Mouse (Mus musculus) limb, embryonic 11.5 days (tissue): ENCODE measurements around the gene Atp11b. TPM values are rescaled to one million over a fixed set of nuclear protein-coding genes. Genes with fewer than 3 reads are reported as not detected.

Experiments
- ATAC-seq: fragments of 200-750 bp; cut with Nextera tagmentation; 2 replicates; pipeline ENCODE4 v1.8.0; 2017; ENCODE audit warnings: low read depth; ENCODE audit not compliant: insufficient number of reproducible peaks, low FRiP score, low TSS enrichment
- DNase-seq: peaks from one replicate; pipeline ENCODE4 v3.0.0-alpha.2; 2015; ENCODE audit warnings: low spot score
- H3K27ac ChIP-seq: fragments of 300-500 bp; sonication (generic); replicated peaks from 2 replicates; pipeline ENCODE4 v1.5.1; 2014; ENCODE audit warnings: low read depth, mild to moderate bottlenecking, low read length
- H3K27me3 ChIP-seq: fragments of 300-500 bp; sonication (generic); 2 replicates; pipeline ENCODE4 v1.6.1; 2014; ENCODE audit warnings: mild to moderate bottlenecking, low read length, mixed read lengths; ENCODE audit not compliant: control insufficient read depth, insufficient read depth
- H3K36me3 ChIP-seq: fragments of 300-500 bp; sonication (generic); 2 replicates; pipeline ENCODE4 v1.6.1; 2014; ENCODE audit warnings: mild to moderate bottlenecking, low read length, moderate library complexity, mixed read lengths; ENCODE audit not compliant: control insufficient read depth, insufficient read depth
- H3K4me1 ChIP-seq: fragments of 300-500 bp; sonication (generic); 2 replicates; pipeline ENCODE4 v1.6.1; 2014; ENCODE audit warnings: low read length, mixed read lengths; ENCODE audit not compliant: control insufficient read depth, insufficient read depth
- H3K4me2 ChIP-seq: fragments of 300-500 bp; sonication (generic); 2 replicates; pipeline ENCODE4 v1.6.1; 2014; ENCODE audit warnings: low read depth, mild to moderate bottlenecking, moderate library complexity; ENCODE audit not compliant: severe bottlenecking
- H3K4me3 ChIP-seq: fragments of 300-500 bp; sonication (generic); 2 replicates; pipeline ENCODE4 v1.5.1; 2014; ENCODE audit warnings: low read depth, low read length
- H3K9ac ChIP-seq: fragments of 300-500 bp; sonication (generic); 2 replicates; pipeline ENCODE4 v1.6.1; 2014; ENCODE audit warnings: mild to moderate bottlenecking, low read length
- H3K9me3 ChIP-seq: fragments of 300-500 bp; sonication (generic); 2 replicates; pipeline ENCODE4 v1.6.1; 2016; ENCODE audit warnings: low read length; ENCODE audit not compliant: control insufficient read depth
- WGBS: fragments of 180-500 bp; shearing (Covaris S2); extraction: QIAGEN DNeasy Blood & Tissue Kit; methylation state at CpG from one replicate; pipeline ENCODE4 v1.1.7; 2014; 5-methylcytosine and 5-hydroxymethylcytosine counted together
- polyA plus RNA-seq: library from polyadenylated mRNA; unstranded; fragments of >200 nt; fragmentation: Nextera tagmentation; extraction: Ambion mirVana; gene quantifications from 2 replicates; pipeline ENCODE4 v1.2.1, GENCODE M21; 2014

Atp11b gene
- polyA plus RNA-seq, 1 experiment from 2014 or later: 25.8 TPM

DNA sequence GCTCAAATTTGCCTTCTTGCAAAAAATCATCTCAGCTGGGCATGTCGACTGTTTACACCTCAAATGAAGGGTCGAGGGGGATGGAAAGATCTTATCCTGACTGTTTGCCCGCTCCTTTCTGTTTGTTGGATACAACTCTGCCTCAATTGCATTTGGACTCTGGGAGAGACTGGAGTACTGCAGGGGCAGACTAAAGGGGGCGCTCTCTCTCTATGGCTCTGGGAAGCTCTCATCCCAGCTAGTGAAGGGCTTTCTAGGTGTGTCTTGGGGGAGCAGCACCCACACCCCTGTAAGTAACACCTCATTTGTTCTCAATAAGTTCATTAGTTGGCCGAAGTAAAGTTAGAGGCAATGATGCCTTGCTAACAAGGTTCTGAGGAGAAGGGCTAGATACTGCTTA is 3.6 kb upstream of the Atp11b start:
- no peaks in the 10 kb centered on the region for H3K9me3 ChIP-seq
- no peak for DNase-seq
- H3K36me3 ChIP-seq: no peaks in the 10 kb centered on the region
- no peak for ATAC-seq
- no peaks in the 10 kb centered on the region for H3K4me1 ChIP-seq
- no peak overlapping the region for H3K27ac ChIP-seq
- no peaks in the 10 kb centered on the region for H3K27me3 ChIP-seq
- no peak overlapping the region for H3K9ac ChIP-seq
- 56% methylated on average over 5 of the region's 5 CpGs for WGBS
- no peak overlapping the region for H3K4me2 ChIP-seq
- no peak overlapping the region for H3K4me3 ChIP-seq

DNA sequence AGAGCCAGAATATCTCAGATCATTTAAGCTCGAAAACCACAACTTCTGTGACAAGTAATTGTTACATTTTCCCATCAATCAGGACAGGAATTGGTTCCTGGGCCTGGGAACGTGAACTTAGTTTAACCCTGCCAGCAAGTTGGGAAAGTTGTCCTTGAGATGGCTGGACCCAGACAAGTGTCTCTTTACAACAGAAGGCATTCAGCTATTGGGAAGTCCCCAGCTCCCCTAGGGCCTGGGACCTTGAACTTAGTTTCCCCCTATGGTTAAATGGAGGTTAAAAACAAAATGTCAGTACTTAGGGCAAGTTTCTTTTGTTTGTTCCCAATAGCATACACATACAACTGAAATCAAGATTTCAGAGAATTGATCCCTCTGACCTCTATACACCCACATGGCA is 2.2 kb upstream of the Atp11b start:
- H3K27ac ChIP-seq: no peak overlapping the region
- H3K4me1 ChIP-seq: no peaks in the 10 kb centered on the region
- ATAC-seq (no peak), DNase-seq (no peak)
- no peaks in the 10 kb centered on the region for H3K36me3 ChIP-seq
- 40% methylated on average over 2 of the region's 2 CpGs for WGBS
- H3K9ac ChIP-seq: no peak overlapping the region
- no peak overlapping the region for H3K4me3 ChIP-seq
- no peaks in the 10 kb centered on the region for H3K27me3 ChIP-seq
- no peak overlapping the region for H3K4me2 ChIP-seq
- no peaks in the 10 kb centered on the region for H3K9me3 ChIP-seq

DNA sequence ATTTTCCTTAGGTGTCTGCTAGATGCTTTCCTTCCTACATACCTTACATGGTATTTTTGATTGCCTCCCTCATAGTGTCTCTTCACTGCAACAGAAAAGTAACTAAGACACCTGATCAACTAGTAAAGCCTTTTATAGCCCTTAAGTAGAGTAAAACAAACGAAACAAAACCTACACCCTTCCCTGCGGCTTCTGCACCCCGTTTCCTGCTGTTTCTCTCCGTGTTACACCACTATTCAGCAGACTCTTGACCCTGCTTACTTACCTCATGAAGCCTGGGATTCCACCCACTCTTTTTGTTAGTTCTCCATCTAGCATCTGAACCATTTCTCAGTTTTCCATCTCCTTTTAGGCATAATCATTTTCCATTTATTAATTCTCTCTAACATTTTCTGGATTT is 8.8 kb downstream of the Atp11b start:
- ATAC-seq (no peak), DNase-seq (no peak)
- no peaks in the 10 kb centered on the region for H3K9me3 ChIP-seq
- no peak overlapping the region for H3K9ac ChIP-seq
- H3K27me3 ChIP-seq: no peaks in the 10 kb centered on the region
- 49% methylated on average over 4 of the region's 4 CpGs for WGBS
- no peaks in the 10 kb centered on the region for H3K36me3 ChIP-seq
- H3K4me3 ChIP-seq: no peak overlapping the region
- H3K27ac ChIP-seq: no peak overlapping the region
- H3K4me1 ChIP-seq: no peaks in the 10 kb centered on the region
- H3K4me2 ChIP-seq: no peak overlapping the region

DNA sequence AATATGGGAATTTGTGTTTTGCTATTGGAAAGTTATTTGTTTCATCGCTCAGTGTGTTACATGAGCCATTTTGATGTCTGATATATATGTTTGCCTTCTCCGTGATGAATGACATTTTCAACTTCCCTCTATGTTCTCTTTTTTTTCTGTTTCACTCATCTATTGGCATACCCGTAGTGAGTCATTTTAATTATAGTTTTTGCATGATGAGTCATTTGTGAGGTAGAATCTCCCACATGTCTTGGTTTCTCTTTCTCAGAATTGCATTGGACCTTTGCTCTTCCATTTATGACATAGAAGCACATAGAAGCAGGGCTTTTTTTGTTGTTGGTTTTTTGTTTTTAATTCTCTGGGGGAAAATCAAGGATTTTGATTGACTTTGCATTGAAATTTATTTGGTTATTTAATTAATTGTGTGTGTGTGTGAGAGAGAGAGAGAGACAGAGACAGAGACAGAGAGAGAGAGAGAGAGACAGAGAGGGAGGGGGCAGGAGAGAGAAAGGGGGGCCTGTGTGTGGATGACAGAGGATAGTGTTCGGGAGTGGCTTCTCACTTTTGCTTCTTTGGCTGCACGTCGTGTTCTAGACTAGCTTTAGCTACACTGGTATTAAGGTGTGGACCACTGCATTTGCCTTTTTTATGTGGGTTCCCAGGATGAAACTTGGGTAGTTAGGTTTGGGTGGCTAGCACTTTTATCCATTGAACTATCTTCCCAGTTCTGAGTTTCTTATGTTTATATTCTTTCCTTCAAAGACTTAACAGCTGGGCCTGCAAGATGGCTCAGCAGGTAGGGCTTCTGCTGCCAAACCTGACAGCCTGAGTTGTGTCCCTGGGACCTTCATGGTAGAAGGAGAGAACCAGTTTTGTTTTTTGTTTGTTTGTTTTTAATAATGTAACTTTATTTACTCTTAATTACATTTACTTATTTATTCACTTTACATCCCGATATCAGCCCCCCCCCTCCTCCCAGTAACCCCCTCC is 11.0 kb downstream of the Atp11b start:
- no peak overlapping the region for H3K9ac ChIP-seq
- H3K9me3 ChIP-seq: no peaks in the 10 kb centered on the region
- no peaks in the 10 kb centered on the region for H3K36me3 ChIP-seq
- H3K4me1 ChIP-seq: no peaks in the 10 kb centered on the region
- no peak overlapping the region for H3K4me3 ChIP-seq
- H3K4me2 ChIP-seq: no peak overlapping the region
- no peaks in the 10 kb centered on the region for H3K27me3 ChIP-seq
- DNase-seq (no peak), ATAC-seq (no peak)
- WGBS: 76% methylated on average over 7 of the region's 7 CpGs
- no peak overlapping the region for H3K27ac ChIP-seq

DNA sequence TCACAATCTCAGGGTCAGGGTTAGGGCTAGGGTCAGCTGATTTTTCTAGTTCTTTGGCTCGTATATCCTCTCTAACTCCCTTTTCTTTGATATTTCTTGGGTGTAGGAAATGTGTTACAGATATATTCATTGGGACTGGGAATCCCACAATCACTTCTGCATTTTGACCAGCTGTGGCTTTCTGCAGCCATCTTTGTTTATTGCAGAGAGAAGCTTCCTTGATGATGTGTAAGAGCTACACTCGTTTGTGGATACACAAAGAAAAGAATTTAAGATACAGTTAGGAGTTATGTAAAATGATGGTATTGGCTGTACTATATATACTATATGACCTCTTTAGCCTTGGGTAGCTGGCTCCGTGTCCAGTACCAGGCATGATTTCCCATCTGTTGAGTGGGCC is 25.8 kb downstream of the Atp11b start:
- DNase-seq (no peak), ATAC-seq (no peak)
- Histone ChIP-seq H3K27me3 (no peaks in the 10 kb centered on the region), H3K4me2 (no peak overlapping the region), H3K27ac (no peak overlapping the region), H3K9ac (no peak overlapping the region), H3K4me3 (no peak overlapping the region), H3K9me3 (no peaks in the 10 kb centered on the region), H3K4me1 (no peaks in the 10 kb centered on the region), H3K36me3 (no peaks in the 10 kb centered on the region)
- 84% methylated on average over 3 of the region's 3 CpGs for WGBS

DNA sequence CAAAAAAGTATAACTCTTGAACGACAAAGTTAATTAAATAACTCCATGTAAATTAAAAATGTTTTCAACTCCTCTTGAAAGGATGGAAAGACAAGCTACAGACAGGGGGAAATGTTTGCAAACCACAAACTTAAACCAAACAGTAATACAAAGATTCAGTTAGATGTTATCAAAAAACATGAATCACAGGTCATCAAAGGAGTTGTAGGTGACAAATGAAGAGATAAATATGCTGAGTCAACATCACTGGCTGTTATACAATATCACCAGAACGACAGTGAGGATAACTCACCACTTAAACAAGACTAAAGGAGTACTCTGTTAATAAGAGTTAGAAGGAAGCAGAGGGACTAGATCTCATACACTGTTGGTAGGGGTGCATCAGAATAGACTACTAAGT is 48.1 kb downstream of the Atp11b start:
- DNase-seq (no peak), ATAC-seq (no peak)
- no peak overlapping the region for H3K27ac ChIP-seq
- H3K4me1 ChIP-seq: no peaks in the 10 kb centered on the region
- peaks cover 2% of the 10 kb centered on the region; the same call in 1 of the 2 replicates for H3K36me3 ChIP-seq
- H3K9ac ChIP-seq: no peak overlapping the region
- H3K4me2 ChIP-seq: no peak overlapping the region
- no peaks in the 10 kb centered on the region for H3K27me3 ChIP-seq
- H3K9me3 ChIP-seq: no peaks in the 10 kb centered on the region
- H3K4me3 ChIP-seq: no peak overlapping the region
- WGBS: 90% methylated on average over 2 of the region's 2 CpGs

DNA sequence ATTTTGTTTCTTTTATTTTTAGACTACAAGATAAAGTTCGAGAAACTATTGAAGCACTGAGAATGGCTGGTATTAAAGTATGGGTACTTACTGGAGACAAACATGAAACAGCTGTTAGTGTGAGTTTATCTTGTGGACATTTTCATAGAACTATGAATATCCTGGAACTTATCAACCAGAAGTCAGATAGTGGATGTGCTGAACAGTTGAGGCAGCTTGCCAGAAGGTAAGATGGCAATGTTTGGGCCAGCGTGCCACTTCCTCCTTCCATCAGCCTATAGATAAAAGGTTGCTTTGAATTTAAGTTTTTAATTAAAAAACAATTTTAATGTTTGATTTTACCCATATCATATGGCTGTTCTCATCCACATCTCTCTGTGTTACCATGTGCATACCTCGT is 66.0 kb downstream of the Atp11b start:
- WGBS: 93% methylated on average over 3 of the region's 3 CpGs

DNA sequence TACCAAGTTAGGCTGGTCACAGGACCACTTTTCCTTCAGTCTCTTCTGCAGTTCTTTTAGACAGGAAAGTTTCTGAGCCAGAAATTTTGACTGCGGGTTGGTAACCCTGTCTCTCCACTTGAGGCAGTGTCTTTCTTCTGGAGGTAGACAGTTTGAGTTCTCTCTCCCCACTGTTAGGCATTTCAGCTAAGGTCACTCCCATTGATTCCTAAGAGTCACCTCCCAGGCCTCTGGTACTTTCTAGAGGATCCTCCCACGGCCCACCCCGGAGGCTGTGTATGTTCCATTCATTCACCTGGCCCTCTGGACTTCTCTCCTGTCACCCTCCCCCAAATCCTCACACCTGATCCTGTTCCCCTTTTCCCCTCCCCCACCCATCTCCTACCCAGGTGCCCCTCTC is 68.1 kb downstream of the Atp11b start:
- DNase-seq (no peak), ATAC-seq (no peak)
- H3K4me2 ChIP-seq: no peak overlapping the region
- H3K9me3 ChIP-seq: no peaks in the 10 kb centered on the region
- no peaks in the 10 kb centered on the region for H3K36me3 ChIP-seq
- no peak overlapping the region for H3K4me3 ChIP-seq
- no peaks in the 10 kb centered on the region for H3K27me3 ChIP-seq
- H3K27ac ChIP-seq: no peak overlapping the region
- 87% methylated on average over 3 of the region's 3 CpGs for whole genome bisulfite sequencing
- H3K9ac ChIP-seq: no peak overlapping the region
- no peaks in the 10 kb centered on the region for H3K4me1 ChIP-seq

More for the DNA sequence above, 66.0 kb downstream of the Atp11b start:
- DNase-seq (no peak), ATAC-seq (no peak)
- Histone ChIP-seq H3K27ac (no peak overlapping the region), H3K4me1 (no peaks in the 10 kb centered on the region), H3K27me3 (no peaks in the 10 kb centered on the region), H3K4me3 (no peak overlapping the region), H3K36me3 (no peaks in the 10 kb centered on the region), H3K9ac (no peak overlapping the region), H3K4me2 (no peak overlapping the region), H3K9me3 (no peaks in the 10 kb centered on the region)
